Mouse (Mus musculus): ENCODE results near the gene Ppm1a. TPM values are rescaled to one million over a fixed set of nuclear protein-coding genes. Genes with fewer than 3 reads are reported as not detected.

Ppm1a gene
- polyA plus RNA-seq, 1 experiment from 2014 or later, result 51.2 TPM

DNA sequence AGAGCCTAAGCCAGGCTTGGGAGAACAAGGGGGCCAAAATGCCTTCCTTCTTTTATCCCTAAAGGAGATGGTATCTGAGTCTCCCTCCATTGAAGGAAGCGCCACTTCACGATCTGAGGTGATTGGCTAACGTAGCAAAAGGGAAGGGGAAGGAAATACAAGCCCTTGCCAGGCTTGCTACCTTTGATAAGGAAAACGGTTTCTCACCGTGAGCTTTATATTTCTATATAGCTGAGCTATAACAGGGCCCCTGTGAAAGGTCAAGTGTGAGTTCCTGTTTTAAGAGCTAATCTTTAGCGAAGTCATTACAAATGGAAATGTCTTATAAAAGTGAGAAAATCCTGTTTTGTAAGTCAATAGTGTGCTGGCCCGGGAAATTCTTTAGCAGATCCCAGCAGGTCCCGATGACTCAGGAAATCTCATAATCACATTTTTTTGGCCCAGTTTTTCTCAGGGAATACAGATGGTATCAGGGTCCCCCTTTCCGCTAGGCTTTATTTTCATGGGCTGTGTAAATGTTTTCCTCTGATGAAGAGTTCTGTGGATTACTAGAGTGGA is 12.4 kb upstream of the Ppm1a start:
- H3K9ac ChIP-seq (ENCODE audit: low read length), result no peak overlapping the region
- H3K4me3 ChIP-seq (ENCODE audit: low read depth, low read length), result no peak overlapping the region
- H3K9me3 ChIP-seq (ENCODE audit: control insufficient read depth, low read length), result no peaks in the 10 kb centered on the region
- H3K4me1 ChIP-seq (replicated peaks; ENCODE audit: control insufficient read depth, insufficient read depth), result no peaks in the 10 kb centered on the region
- ATAC-seq (ENCODE audit: low FRiP score, low TSS enrichment) (no peak), DNase-seq (ENCODE audit: low spot score) (no peak)
- TF ChIP-seq EP300 (optimal IDR thresholded peaks at IDR 0.05), result no peak
- TF ChIP-seq CTCF (IDR thresholded peaks at IDR 0.05; ENCODE audit: low read depth), result no peak
- H3K4me2 ChIP-seq (replicated peaks; ENCODE audit: low read depth), result no peak overlapping the region
- WGBS, result 36% methylated on average over 9 of the region's 9 CpGs
- no peaks in the 10 kb centered on the region for H3K36me3 ChIP-seq (ENCODE audit: control insufficient read depth, insufficient read depth, low read length)
- H3K27me3 ChIP-seq (ENCODE audit: control insufficient read depth, insufficient read depth, low read length), result no peaks in the 10 kb centered on the region
- H3K27ac ChIP-seq (replicated peaks), result no peak overlapping the region

DNA sequence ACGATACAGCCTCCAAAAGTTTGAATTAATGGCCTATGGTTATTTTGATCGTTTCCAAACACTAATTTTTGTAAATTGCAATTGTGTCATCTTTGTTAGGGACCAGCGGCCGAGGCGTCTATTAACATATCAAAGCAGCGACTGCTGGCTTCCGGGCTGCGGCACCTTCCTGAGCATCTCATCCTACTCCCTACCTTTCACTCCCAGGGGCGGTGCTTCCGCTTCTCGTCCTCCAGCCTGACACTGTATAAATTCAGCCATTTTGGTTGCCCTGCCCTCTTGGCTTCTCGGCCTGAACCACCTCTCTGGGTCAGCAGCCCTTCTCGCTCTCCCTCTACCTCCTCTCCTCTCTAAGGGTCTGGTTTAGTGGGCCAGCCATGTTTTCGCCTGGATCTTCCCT is 11.8 kb upstream of the Ppm1a start:
- WGBS, result 58% methylated on average over 14 of the region's 14 CpGs
- Histone ChIP-seq H3K4me1 (replicated peaks; ENCODE audit: control insufficient read depth, insufficient read depth) (no peaks in the 10 kb centered on the region), H3K27me3 (ENCODE audit: control insufficient read depth, insufficient read depth, low read length) (no peaks in the 10 kb centered on the region), H3K9me3 (ENCODE audit: control insufficient read depth, low read length) (no peaks in the 10 kb centered on the region), H3K9ac (ENCODE audit: low read length) (no peak overlapping the region), H3K4me3 (ENCODE audit: low read depth, low read length) (no peak overlapping the region), H3K27ac (replicated peaks) (0 out of 2 replicates have a peak overlapping the region, but pooled peaks have one; percentile 8), H3K4me2 (replicated peaks; ENCODE audit: low read depth) (no peak overlapping the region), H3K36me3 (ENCODE audit: control insufficient read depth, insufficient read depth, low read length) (no peaks in the 10 kb centered on the region)
- TF ChIP-seq CTCF (IDR thresholded peaks at IDR 0.05; ENCODE audit: low read depth), result no peak
- TF ChIP-seq EP300 (optimal IDR thresholded peaks at IDR 0.05), result no peak
- no peak for DNase-seq (ENCODE audit: low spot score)
- no peak for ATAC-seq (ENCODE audit: low FRiP score, low TSS enrichment)

DNA sequence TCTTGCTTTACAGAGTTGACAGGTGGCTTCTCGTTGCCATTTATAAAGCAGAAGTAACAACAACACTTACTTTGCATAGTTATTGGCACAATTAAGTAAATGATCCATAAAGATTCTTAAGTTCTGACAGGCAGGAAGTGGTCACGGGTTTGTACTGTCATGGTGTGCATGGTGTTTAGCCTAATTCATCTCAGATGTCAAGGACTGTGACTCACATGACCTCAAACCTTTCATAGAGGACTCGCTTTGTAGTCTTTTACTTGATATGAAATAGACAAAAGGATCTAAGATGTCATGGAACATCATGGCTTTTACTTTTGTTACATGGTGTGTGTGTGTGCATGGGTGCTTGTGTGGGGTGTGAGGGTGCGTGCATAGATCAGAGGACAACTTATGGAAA is 8.9 kb upstream of the Ppm1a start:
- 77% methylated on average over 4 of the region's 4 CpGs for WGBS
- Histone ChIP-seq H3K27me3 (ENCODE audit: control insufficient read depth, insufficient read depth, low read length) (no peaks in the 10 kb centered on the region), H3K36me3 (ENCODE audit: control insufficient read depth, insufficient read depth, low read length) (no peaks in the 10 kb centered on the region), H3K27ac (replicated peaks) (no peak overlapping the region), H3K9ac (ENCODE audit: low read length) (no peak overlapping the region), H3K4me3 (ENCODE audit: low read depth, low read length) (no peak overlapping the region), H3K4me2 (replicated peaks; ENCODE audit: low read depth) (no peak overlapping the region), H3K4me1 (replicated peaks; ENCODE audit: control insufficient read depth, insufficient read depth) (no peaks in the 10 kb centered on the region), H3K9me3 (ENCODE audit: control insufficient read depth, low read length) (no peaks in the 10 kb centered on the region)
- DNase-seq (ENCODE audit: low spot score) (no peak), ATAC-seq (ENCODE audit: low FRiP score, low TSS enrichment) (no peak)
- TF ChIP-seq CTCF (IDR thresholded peaks at IDR 0.05; ENCODE audit: low read depth) (no peak), EP300 (optimal IDR thresholded peaks at IDR 0.05) (no peak)

DNA sequence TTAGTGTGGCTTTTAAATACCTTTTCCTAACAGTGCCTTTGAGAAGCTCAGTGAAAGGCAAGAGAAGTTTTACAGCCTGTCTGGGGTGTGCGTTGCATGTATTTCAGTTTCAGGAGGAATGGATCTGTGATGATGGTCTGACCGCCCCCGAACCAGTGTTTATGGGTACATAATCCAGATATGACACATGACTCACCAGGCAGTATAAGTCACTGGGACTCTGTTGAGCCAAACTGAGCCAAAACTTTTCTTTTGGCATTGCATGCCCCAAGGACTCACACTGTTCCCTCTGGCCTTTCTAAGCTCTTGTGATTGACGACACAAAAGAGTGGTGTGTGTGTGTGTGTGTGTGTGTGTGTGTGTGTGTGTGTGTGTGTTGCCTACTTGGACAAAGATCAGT is 8.4 kb upstream of the Ppm1a start:
- H3K4me2 ChIP-seq (replicated peaks; ENCODE audit: low read depth), result no peak overlapping the region
- H3K27me3 ChIP-seq (ENCODE audit: control insufficient read depth, insufficient read depth, low read length), result no peaks in the 10 kb centered on the region
- TF ChIP-seq CTCF (IDR thresholded peaks at IDR 0.05; ENCODE audit: low read depth) (no peak), EP300 (optimal IDR thresholded peaks at IDR 0.05) (no peak)
- 59% methylated on average over 4 of the region's 4 CpGs for WGBS
- H3K9ac ChIP-seq (ENCODE audit: low read length), result no peak overlapping the region
- no peaks in the 10 kb centered on the region for H3K36me3 ChIP-seq (ENCODE audit: control insufficient read depth, insufficient read depth, low read length)
- H3K9me3 ChIP-seq (ENCODE audit: control insufficient read depth, low read length), result no peaks in the 10 kb centered on the region
- no peak for ATAC-seq (ENCODE audit: low FRiP score, low TSS enrichment)
- H3K4me3 ChIP-seq (ENCODE audit: low read depth, low read length), result no peak overlapping the region
- no peak overlapping the region for H3K27ac ChIP-seq (replicated peaks)
- H3K4me1 ChIP-seq (replicated peaks; ENCODE audit: control insufficient read depth, insufficient read depth), result no peaks in the 10 kb centered on the region
- no peak for DNase-seq (ENCODE audit: low spot score)

DNA sequence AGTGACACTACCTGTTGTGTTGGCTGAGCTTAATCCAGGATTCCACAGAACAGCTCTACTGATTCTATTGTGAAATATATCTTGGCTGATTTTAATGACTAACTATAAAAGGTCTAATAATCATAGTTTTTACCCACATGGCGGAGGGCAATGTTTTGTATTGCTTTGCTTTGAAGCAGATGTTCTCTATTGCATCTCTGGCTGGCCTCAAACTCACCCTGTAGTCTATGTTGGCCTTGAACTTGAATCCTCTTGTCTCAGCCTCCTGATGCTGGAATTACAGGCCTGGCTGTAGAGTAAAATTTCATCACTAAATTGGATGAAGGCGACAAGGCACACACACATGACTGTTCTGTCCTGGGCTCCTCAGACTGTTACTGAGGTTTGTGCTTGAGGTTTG is 7.8 kb upstream of the Ppm1a start:
- H3K4me3 ChIP-seq (ENCODE audit: low read depth, low read length), result no peak overlapping the region
- no peaks in the 10 kb centered on the region for H3K4me1 ChIP-seq (replicated peaks; ENCODE audit: control insufficient read depth, insufficient read depth)
- no peaks in the 10 kb centered on the region for H3K27me3 ChIP-seq (ENCODE audit: control insufficient read depth, insufficient read depth, low read length)
- DNase-seq (ENCODE audit: low spot score) (no peak), ATAC-seq (ENCODE audit: low FRiP score, low TSS enrichment) (no peak)
- no peaks in the 10 kb centered on the region for H3K9me3 ChIP-seq (ENCODE audit: control insufficient read depth, low read length)
- TF ChIP-seq CTCF (IDR thresholded peaks at IDR 0.05; ENCODE audit: low read depth), result no peak
- no peak for TF ChIP-seq EP300 (optimal IDR thresholded peaks at IDR 0.05)
- no peak overlapping the region for H3K27ac ChIP-seq (replicated peaks)
- H3K4me2 ChIP-seq (replicated peaks; ENCODE audit: low read depth), result no peak overlapping the region
- WGBS, result 89% methylated on average over 2 of the region's 2 CpGs
- no peaks in the 10 kb centered on the region for H3K36me3 ChIP-seq (ENCODE audit: control insufficient read depth, insufficient read depth, low read length)
- no peak overlapping the region for H3K9ac ChIP-seq (ENCODE audit: low read length)

DNA sequence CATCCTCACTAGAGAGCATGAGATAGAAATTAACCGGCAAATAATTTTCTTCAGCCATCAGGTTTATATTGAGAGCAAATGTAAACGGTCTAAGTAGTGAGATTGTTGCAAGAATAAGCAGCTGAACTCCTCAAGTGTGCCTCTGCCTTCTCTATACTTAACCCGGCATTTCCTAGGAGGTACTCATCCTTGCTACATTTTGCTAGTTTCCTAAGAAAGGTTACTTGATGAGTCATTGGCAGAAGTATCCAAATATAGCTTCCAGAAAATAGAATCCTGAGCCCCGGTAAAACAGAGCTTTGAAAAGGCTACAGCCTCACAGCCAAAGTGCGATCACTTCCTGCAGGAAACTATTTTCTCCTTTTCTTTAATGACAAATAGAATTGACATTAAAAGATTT is 7.2 kb upstream of the Ppm1a start:
- Histone ChIP-seq H3K9ac (ENCODE audit: low read length) (no peak overlapping the region), H3K27ac (replicated peaks) (no peak overlapping the region), H3K4me3 (ENCODE audit: low read depth, low read length) (no peak overlapping the region), H3K27me3 (ENCODE audit: control insufficient read depth, insufficient read depth, low read length) (no peaks in the 10 kb centered on the region), H3K4me2 (replicated peaks; ENCODE audit: low read depth) (no peak overlapping the region), H3K9me3 (ENCODE audit: control insufficient read depth, low read length) (no peaks in the 10 kb centered on the region), H3K4me1 (replicated peaks; ENCODE audit: control insufficient read depth, insufficient read depth) (no peaks in the 10 kb centered on the region), H3K36me3 (ENCODE audit: control insufficient read depth, insufficient read depth, low read length) (no peaks in the 10 kb centered on the region)
- ATAC-seq (ENCODE audit: low FRiP score, low TSS enrichment), result no peak
- whole genome bisulfite sequencing, result 46% methylated on average over 5 of the region's 5 CpGs
- DNase-seq (ENCODE audit: low spot score), result no peak
- TF ChIP-seq EP300 (optimal IDR thresholded peaks at IDR 0.05), result no peak
- no peak for TF ChIP-seq CTCF (IDR thresholded peaks at IDR 0.05; ENCODE audit: low read depth)

All from stomach, postnatal 0 days (tissue).